Mouse (Mus musculus) ES-Bruce4 (cell line): ENCODE data around the gene Syce1l. TPM values are rescaled to one million over a fixed set of nuclear protein-coding genes. Genes with fewer than 3 reads are reported as not detected.

Source experiments
- H3K27ac ChIP-seq: 2 replicates; pipeline ENCODE4 v1.5.1; 2012; ENCODE audit warnings: low read length, inconsistent platforms; ENCODE audit not compliant: insufficient read depth
- H3K27me3 ChIP-seq: 2 replicates; pipeline ENCODE4 v1.6.1; 2012; ENCODE audit warnings: mild to moderate bottlenecking, low read length, inconsistent platforms; ENCODE audit not compliant: control insufficient read depth, poor library complexity, insufficient read depth, severe bottlenecking
- H3K36me3 ChIP-seq: 2 replicates; pipeline ENCODE4 v1.6.1; 2012; ENCODE audit warnings: inconsistent platforms, mild to moderate bottlenecking, low read length, moderate library complexity; ENCODE audit not compliant: control insufficient read depth, poor library complexity, insufficient read depth, severe bottlenecking
- H3K4me1 ChIP-seq: one replicate; pipeline ENCODE4 v1.8.1; 2011; ENCODE audit warnings: low read length; ENCODE audit not compliant: control insufficient read depth, insufficient read depth
- H3K4me3 ChIP-seq: 2 replicates; pipeline ENCODE4 v1.5.1; 2011; ENCODE audit warnings: low read depth, mild to moderate bottlenecking, low read length
- H3K9ac ChIP-seq: 2 replicates; pipeline ENCODE4 v1.6.1; 2012; ENCODE audit warnings: low read depth, mild to moderate bottlenecking, inconsistent platforms; ENCODE audit not compliant: poor library complexity, severe bottlenecking
- H3K9me3 ChIP-seq: replicated peaks from 2 replicates; pipeline ENCODE4 v1.6.1; 2012; ENCODE audit warnings: mild to moderate bottlenecking, low read length, inconsistent platforms; ENCODE audit not compliant: control insufficient read depth, poor library complexity, insufficient read depth, severe bottlenecking
- CTCF ChIP-seq: IDR thresholded peaks from one replicate; pipeline ENCODE4 v1.8.1; 2011; ENCODE audit warnings: low read depth, low read length
- EP300 ChIP-seq: IDR thresholded peaks from 2 replicates; pipeline ENCODE4 v1.6.1; 2011; ENCODE audit warnings: low read depth, low read length; ENCODE audit not compliant: insufficient read depth
- POLR2A ChIP-seq: IDR thresholded peaks from one replicate; pipeline ENCODE4 v1.8.1; 2011; ENCODE audit warnings: low read length; ENCODE audit not compliant: insufficient read depth
- polyA plus RNA-seq: library from polyadenylated mRNA; stranded (reverse); fragments of >200 nt; gene quantifications from 2 replicates; pipeline ENCODE4 v1.2.4, GENCODE M21; 2011; ENCODE audit warnings: low read depth; ENCODE audit not compliant: missing spikeins, insufficient read depth, insufficient read length

The Syce1l gene
- polyA plus RNA-seq, 1 experiment = not detected

- Histone ChIP-seq H3K9ac (no peak overlapping the region), H3K4me3 (no peak overlapping the region), H3K36me3 (no peaks in the 10 kb centered on the region), H3K4me1 (no peaks in the 10 kb centered on the region), H3K27ac (no peak overlapping the region), H3K9me3 (no peaks in the 10 kb centered on the region), H3K27me3 (no peaks in the 10 kb centered on the region)
- no peak for TF ChIP-seq CTCF
- TF ChIP-seq EP300 = no peak
- TF ChIP-seq POLR2A = no peak
Observed at GRCm38 (mm10) chr8:113665951-113666350, 22.9 kb downstream of the Syce1l start.

GRCm38 (mm10) chr8:113666714-113667432 lies 23.9 kb downstream of the Syce1l start:
- no peaks in the 10 kb centered on the region for H3K36me3 ChIP-seq
- H3K4me3 ChIP-seq = no peak overlapping the region
- no peak for TF ChIP-seq POLR2A
- TF ChIP-seq EP300 = no peak
- no peak for TF ChIP-seq CTCF
- H3K27me3 ChIP-seq = no peaks in the 10 kb centered on the region; the same call in 1 of the 2 replicates
- no peaks in the 10 kb centered on the region for H3K9me3 ChIP-seq
- H3K4me1 ChIP-seq = no peaks in the 10 kb centered on the region
- H3K9ac ChIP-seq = no peak overlapping the region
- H3K27ac ChIP-seq = no peak overlapping the region

- Histone ChIP-seq H3K27me3 (peaks cover 1% of the 10 kb centered on the region; the same call in 1 of the 2 replicates), H3K36me3 (no peaks in the 10 kb centered on the region), H3K9ac (no peak overlapping the region), H3K4me1 (no peaks in the 10 kb centered on the region), H3K4me3 (no peak overlapping the region), H3K27ac (no peak overlapping the region), H3K9me3 (no peaks in the 10 kb centered on the region)
- TF ChIP-seq CTCF (no peak), EP300 (no peak), POLR2A (no peak)
Observed at GRCm38 (mm10) chr8:113669924-113670323, 26.9 kb downstream of the Syce1l start.

- no peak overlapping the region for H3K9ac ChIP-seq
- H3K4me1 ChIP-seq = no peaks in the 10 kb centered on the region
- peaks cover 1% of the 10 kb centered on the region; the same call in 1 of the 2 replicates for H3K27me3 ChIP-seq
- TF ChIP-seq CTCF = no peak
- no peak for TF ChIP-seq POLR2A
- TF ChIP-seq EP300 = no peak
- no peaks in the 10 kb centered on the region for H3K36me3 ChIP-seq
- no peak overlapping the region for H3K27ac ChIP-seq
- H3K9me3 ChIP-seq = no peaks in the 10 kb centered on the region
- no peak overlapping the region for H3K4me3 ChIP-seq
Observed at GRCm38 (mm10) chr8:113672599-113673255, 29.7 kb downstream of the Syce1l start.

- Histone ChIP-seq H3K4me1 (no peaks in the 10 kb centered on the region), H3K9ac (no peak overlapping the region), H3K4me3 (no peak overlapping the region), H3K27me3 (peaks cover 1% of the 10 kb centered on the region; the same call in 1 of the 2 replicates), H3K9me3 (no peaks in the 10 kb centered on the region), H3K27ac (no peak overlapping the region), H3K36me3 (no peaks in the 10 kb centered on the region)
- TF ChIP-seq CTCF = no peak
- TF ChIP-seq EP300 = no peak
Observed at GRCm38 (mm10) chr8:113673300-113673699, 30.3 kb downstream of the Syce1l start.

- TF ChIP-seq EP300 = no peak
- no peak for TF ChIP-seq CTCF
- no peak for TF ChIP-seq POLR2A
- no peak overlapping the region for H3K9ac ChIP-seq
Observed at GRCm38 (mm10) chr8:113674611-113675010, 31.6 kb downstream of the Syce1l start.

More at GRCm38 (mm10) chr8:113674611-113675010, 31.6 kb downstream of the Syce1l start:
- peaks cover 1% of the 10 kb centered on the region; the same call in 1 of the 2 replicates for H3K27me3 ChIP-seq
- no peak overlapping the region for H3K27ac ChIP-seq
- no peaks in the 10 kb centered on the region; the same call in 1 of the 2 replicates for H3K9me3 ChIP-seq
- H3K36me3 ChIP-seq = no peaks in the 10 kb centered on the region
- no peaks in the 10 kb centered on the region for H3K4me1 ChIP-seq
- H3K4me3 ChIP-seq = no peak overlapping the region
